Mouse (Mus musculus): ENCODE results near the gene Secisbp2l. TPM values are rescaled to one million over a fixed set of nuclear protein-coding genes. Genes with fewer than 3 reads are reported as not detected.

Secisbp2l gene
- total and polyA plus RNA-seq, 2 experiments from 2014 or later: 26.6 to 43.5 TPM

DNA sequence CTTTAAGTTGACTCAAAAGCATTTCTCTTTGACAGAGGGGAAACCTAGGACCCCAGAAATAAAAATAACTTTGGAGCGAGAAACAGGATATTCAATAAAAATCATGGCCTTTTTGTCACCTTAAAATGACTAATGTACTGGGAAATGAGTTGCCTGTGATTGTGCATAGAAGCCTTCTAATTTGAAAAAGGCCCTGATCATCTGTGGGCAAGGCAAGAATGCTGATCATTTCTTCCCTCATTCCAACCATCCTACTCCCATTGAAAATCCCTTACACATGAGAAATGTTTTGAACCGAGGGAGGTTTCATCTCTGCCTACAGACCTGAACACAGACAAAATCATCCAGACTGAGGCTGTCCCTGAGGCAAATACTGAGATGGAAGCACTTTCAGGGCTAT, 79.8 kb downstream of the Secisbp2l start:
- no peaks in the 10 kb centered on the region for H3K27me3 ChIP-seq (ENCODE audit: insufficient read depth, low read length)
- no peak overlapping the region for H3K27ac ChIP-seq
- no peak overlapping the region for H3K9ac ChIP-seq (replicated peaks; ENCODE audit: low read length)
- WGBS: 83% methylated on average over 2 of the region's 2 CpGs
- H3K9me3 ChIP-seq (ENCODE audit: low read length): no peaks in the 10 kb centered on the region
- no peak for TF ChIP-seq CTCF (IDR thresholded peaks at IDR 0.05; ENCODE audit: low read depth)
- H3K4me3 ChIP-seq (ENCODE audit: low read length): no peak overlapping the region
- H3K4me2 ChIP-seq (ENCODE audit: low read depth, low read length): no peak overlapping the region
- H3K4me1 ChIP-seq (ENCODE audit: insufficient read depth, low read length): 0 out of 2 replicates have a peak, but pooled peaks cover 8% of the 10 kb centered on the region
- H3K36me3 ChIP-seq (ENCODE audit: insufficient read depth, low read length): no peaks in the 10 kb centered on the region
- ATAC-seq (no peak), DNase-seq (ENCODE audit: low spot score) (no peak)

- Histone ChIP-seq H3K9ac (replicated peaks; ENCODE audit: low read length) (no peak overlapping the region), H3K4me2 (ENCODE audit: low read depth, low read length) (no peak overlapping the region), H3K4me3 (ENCODE audit: low read length) (no peak overlapping the region), H3K27me3 (ENCODE audit: insufficient read depth, low read length) (no peaks in the 10 kb centered on the region), H3K4me1 (ENCODE audit: insufficient read depth, low read length) (0 out of 2 replicates have a peak, but pooled peaks cover 8% of the 10 kb centered on the region), H3K27ac (no peak overlapping the region), H3K36me3 (ENCODE audit: insufficient read depth, low read length) (no peaks in the 10 kb centered on the region), H3K9me3 (ENCODE audit: low read length) (no peaks in the 10 kb centered on the region)
- 88% methylated on average over 2 of the region's 2 CpGs for WGBS
- no peak for ATAC-seq
- no peak for DNase-seq (ENCODE audit: low spot score)
- no peak for TF ChIP-seq CTCF (IDR thresholded peaks at IDR 0.05; ENCODE audit: low read depth)
Observed at GRCm38 (mm10) chr2:125701606-125702005, 81.1 kb downstream of the Secisbp2l start.

DNA sequence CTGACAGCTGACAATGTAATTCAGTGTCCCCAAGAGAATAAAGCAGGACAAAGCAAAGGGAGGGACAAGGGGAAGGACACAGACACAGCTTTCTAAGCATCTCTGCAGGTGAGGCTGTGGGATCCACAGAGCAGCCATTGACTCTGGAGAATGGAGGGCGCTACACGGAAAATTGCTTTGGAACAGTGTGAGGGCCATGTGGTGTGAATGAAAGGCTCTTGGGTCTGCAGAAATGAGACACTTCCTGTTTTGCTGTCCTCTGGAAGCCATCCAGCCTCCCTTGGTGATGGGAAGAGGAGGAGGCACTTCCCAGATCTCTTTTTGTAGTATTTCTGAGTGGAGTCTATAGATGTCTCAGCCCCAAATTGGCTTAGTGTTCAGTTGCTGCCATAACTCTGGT, 86.5 kb downstream of the Secisbp2l start:
- ATAC-seq (peak; percentile 55; the same call in 1 of the 2 replicates), DNase-seq (ENCODE audit: low spot score) (peak; percentile 58)
- Histone ChIP-seq H3K27me3 (ENCODE audit: insufficient read depth, low read length) (no peaks in the 10 kb centered on the region), H3K27ac (peak overlapping the region; percentile 56; the same call in 1 of the 2 replicates), H3K4me3 (ENCODE audit: low read length) (no peak overlapping the region), H3K4me1 (ENCODE audit: insufficient read depth, low read length) (no peaks in the 10 kb centered on the region), H3K4me2 (ENCODE audit: low read depth, low read length) (no peak overlapping the region), H3K9ac (replicated peaks; ENCODE audit: low read length) (no peak overlapping the region), H3K9me3 (ENCODE audit: low read length) (no peaks in the 10 kb centered on the region), H3K36me3 (ENCODE audit: insufficient read depth, low read length) (no peaks in the 10 kb centered on the region)
- TF ChIP-seq CTCF (IDR thresholded peaks at IDR 0.05; ENCODE audit: low read depth): no peak
- WGBS: 32% methylated on average over 2 of the region's 2 CpGs

GRCm38 (mm10) chr2:125694798-125695197, 87.9 kb downstream of the Secisbp2l start:
- Histone ChIP-seq H3K4me2 (ENCODE audit: low read depth, low read length) (no peak overlapping the region), H3K27me3 (ENCODE audit: insufficient read depth, low read length) (no peaks in the 10 kb centered on the region), H3K9me3 (ENCODE audit: low read length) (no peaks in the 10 kb centered on the region), H3K36me3 (ENCODE audit: insufficient read depth, low read length) (no peaks in the 10 kb centered on the region), H3K4me1 (ENCODE audit: insufficient read depth, low read length) (no peaks in the 10 kb centered on the region), H3K9ac (replicated peaks; ENCODE audit: low read length) (no peak overlapping the region), H3K27ac (no peak overlapping the region), H3K4me3 (ENCODE audit: low read length) (no peak overlapping the region)
- TF ChIP-seq CTCF (IDR thresholded peaks at IDR 0.05; ENCODE audit: low read depth): no peak
- 78% methylated on average over 2 of the region's 2 CpGs for WGBS
- ATAC-seq (no peak), DNase-seq (ENCODE audit: low spot score) (no peak)

DNA sequence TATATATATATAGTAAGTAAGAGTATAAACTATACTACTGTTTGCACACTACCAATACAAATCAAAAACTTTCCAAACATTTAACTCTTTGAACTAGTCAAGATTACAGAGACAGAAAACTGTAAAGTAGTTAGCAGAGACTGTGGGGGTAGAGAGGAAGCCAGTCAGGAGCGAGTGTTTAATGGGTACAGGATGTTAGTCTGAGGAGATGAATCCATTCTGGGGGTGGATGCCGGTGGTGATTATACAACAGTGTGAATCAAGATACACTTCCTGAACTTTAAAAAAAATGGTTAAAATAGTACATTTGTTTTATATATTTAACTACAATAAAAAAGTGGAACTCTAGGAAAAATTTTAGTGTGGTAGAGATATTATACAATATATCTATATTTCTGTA, 90.7 kb downstream of the Secisbp2l start:
- WGBS: 78% methylated on average over 2 of the region's 2 CpGs
- Histone ChIP-seq H3K4me1 (ENCODE audit: insufficient read depth, low read length) (no peaks in the 10 kb centered on the region), H3K27ac (no peak overlapping the region), H3K4me3 (ENCODE audit: low read length) (no peak overlapping the region), H3K9me3 (ENCODE audit: low read length) (no peaks in the 10 kb centered on the region), H3K27me3 (ENCODE audit: insufficient read depth, low read length) (no peaks in the 10 kb centered on the region), H3K36me3 (ENCODE audit: insufficient read depth, low read length) (no peaks in the 10 kb centered on the region), H3K9ac (replicated peaks; ENCODE audit: low read length) (no peak overlapping the region), H3K4me2 (ENCODE audit: low read depth, low read length) (no peak overlapping the region)
- TF ChIP-seq CTCF (IDR thresholded peaks at IDR 0.05; ENCODE audit: low read depth): no peak
- no peak for DNase-seq (ENCODE audit: low spot score)
- no peak for ATAC-seq

Other genes with a start within 250 kb of the Secisbp2l start
- 1.5 and 2.4 TPM in 2 replicates for gene Cep152, start 157.8 kb downstream of the Secisbp2l start, total RNA-seq (2014; rRNA removed)
- 1.6 and 1.9 TPM in 2 replicates for gene Cep152, start 157.8 kb downstream of the Secisbp2l start, polyA plus RNA-seq (2015; fragmentation: Nextera tagmentation; extraction: Ambion mirVana)
- gene Eid1, start 109.8 kb downstream of the Secisbp2l start, total RNA-seq (2014; rRNA removed): 262 and 346 TPM in 2 replicates
- gene Eid1, start 109.8 kb downstream of the Secisbp2l start, polyA plus RNA-seq (2015; fragmentation: Nextera tagmentation; extraction: Ambion mirVana): 393 and 394 TPM in 2 replicates
- 9.1 and 11.1 TPM in 2 replicates for gene Shc4, start 58.7 kb downstream of the Secisbp2l start, total RNA-seq (2014; rRNA removed)
- 3.9 and 4.5 TPM in 2 replicates for gene Shc4, start 58.7 kb downstream of the Secisbp2l start, polyA plus RNA-seq (2015; fragmentation: Nextera tagmentation; extraction: Ambion mirVana)
- 30.0 and 32.2 TPM in 2 replicates for gene Galk2, start 76.2 kb upstream of the Secisbp2l start, total RNA-seq (2014; rRNA removed)
- gene Galk2, start 76.2 kb upstream of the Secisbp2l start, polyA plus RNA-seq (2015; fragmentation: Nextera tagmentation; extraction: Ambion mirVana): 28.9 and 31.2 TPM in 2 replicates
- 35.1 and 40.6 TPM in 2 replicates for gene Cops2, start 76.3 kb upstream of the Secisbp2l start, total RNA-seq (2014; rRNA removed)
- gene Cops2, start 76.3 kb upstream of the Secisbp2l start, polyA plus RNA-seq (2015; fragmentation: Nextera tagmentation; extraction: Ambion mirVana): 53.8 and 54.8 TPM in 2 replicates

All from hindbrain, postnatal 0 days (tissue).